Mouse (Mus musculus) testis, adult 2 months (tissue): Measurements from ENCODE around the gene Nek4.

Experiments
- CTCF ChIP-seq: fragments of 200-500 bp; IDR thresholded peaks from 2 replicates; pipeline ENCODE4 v1.5.1; 2012; ENCODE audit warnings: low read depth, mild to moderate bottlenecking, inconsistent platforms, low read length, moderate library complexity; ENCODE audit not compliant: control insufficient read depth, insufficient read depth, insufficient replicate concordance
- POLR2A ChIP-seq: fragments of 200-500 bp; IDR thresholded peaks from 2 replicates; pipeline ENCODE4 v1.6.1; 2012; ENCODE audit warnings: low read depth, mild to moderate bottlenecking, inconsistent platforms, low read length, moderate library complexity; ENCODE audit not compliant: control insufficient read depth

- TF ChIP-seq CTCF = no peak
- TF ChIP-seq POLR2A = no peak
Measured at GRCm38 (mm10) chr14:31013928-31014327, 62.8 kb downstream of the Nek4 start.
